ENCODE assay signal across 9 mouse cellular contexts in genomic region chr3:101213212-101213562, GRCm38 (mm10).
DNase-seq lines count a peak whose midpoint lies in the region; ATAC-seq and TF ChIP-seq lines count a peak whose summit lies in the region.
"Had no signal": no experiment of that assay in that cellular context is flagged by ENCODE, and none has a peak within 500 bp of the region (broad histone marks: within the 10 kb centered on the region; RNA-seq: fewer than 3 reads in every experiment).

No protein-coding gene starts in this region.

- H3K27me3 ChIP-seq in forebrain, embryonic 11.5 days (ENCODE audit: control insufficient read depth, insufficient read depth, low read length): no peaks in the 10 kb centered on the region
- H3K27me3 ChIP-seq in forebrain, postnatal 0 days (ENCODE audit: insufficient read depth, low read length): no peaks in the 10 kb centered on the region
- no peaks in the 10 kb centered on the region for H3K27me3 ChIP-seq in hindbrain, embryonic 14.5 days (ENCODE audit: control insufficient read depth, insufficient read depth, low read length)
- H3K27me3 ChIP-seq in kidney, adult 2 months (replicated peaks; ENCODE audit: control insufficient read depth, insufficient read depth, low read length): no peaks in the 10 kb centered on the region

- H3K4me2 ChIP-seq in forebrain, embryonic 11.5 days (ENCODE audit: low read depth, low read length, severe bottlenecking): no peak overlapping the region
- no peak overlapping the region for H3K4me2 ChIP-seq in forebrain, postnatal 0 days (ENCODE audit: low read depth)
- H3K4me2 ChIP-seq in hindbrain, embryonic 14.5 days (replicated peaks): no peak overlapping the region

- 0 out of 2 replicates have a peak overlapping the region, but pooled peaks have one; percentile 13 for H3K9ac ChIP-seq in forebrain, embryonic 11.5 days (ENCODE audit: low read length)
- no peak overlapping the region for H3K9ac ChIP-seq in forebrain, postnatal 0 days
- no peak overlapping the region for H3K9ac ChIP-seq in hindbrain, embryonic 14.5 days

- H3K36me3 ChIP-seq in forebrain, embryonic 11.5 days (ENCODE audit: control insufficient read depth, insufficient read depth, low read length): no peaks in the 10 kb centered on the region
- no peaks in the 10 kb centered on the region for H3K36me3 ChIP-seq in forebrain, postnatal 0 days (ENCODE audit: insufficient read depth)
- no peaks in the 10 kb centered on the region for H3K36me3 ChIP-seq in hindbrain, embryonic 14.5 days (replicated peaks; ENCODE audit: control insufficient read depth, insufficient read depth)
- no peaks in the 10 kb centered on the region for H3K36me3 ChIP-seq in kidney, adult 2 months (ENCODE audit: control insufficient read depth, insufficient read depth, low read length)

- peak overlapping the region; percentile 58; the same call in 1 of the 2 replicates for H3K27ac ChIP-seq in forebrain, embryonic 11.5 days (ENCODE audit: low read depth, low read length)
- H3K27ac ChIP-seq in forebrain, postnatal 0 days (ENCODE audit: low read depth, low read length): no peak overlapping the region
- H3K27ac ChIP-seq in hindbrain, embryonic 14.5 days: peak overlapping the region; percentile 47
- H3K27ac ChIP-seq in kidney, adult 2 months (ENCODE audit: insufficient read depth, low read depth, low read length): no peak overlapping the region

- H3K4me1 ChIP-seq in forebrain, embryonic 11.5 days (replicated peaks; ENCODE audit: control insufficient read depth, insufficient read depth, low read length): peaks cover 10% of the 10 kb centered on the region
- peaks cover 10% of the 10 kb centered on the region for H3K4me1 ChIP-seq in forebrain, postnatal 0 days (ENCODE audit: insufficient read depth)
- peaks cover 18% of the 10 kb centered on the region for H3K4me1 ChIP-seq in hindbrain, embryonic 14.5 days (replicated peaks; ENCODE audit: control insufficient read depth, insufficient read depth, low read length)
- H3K4me1 ChIP-seq in kidney, adult 2 months (ENCODE audit: control insufficient read depth, insufficient read depth, low read length): no peaks in the 10 kb centered on the region

- no peak overlapping the region for H3K4me3 ChIP-seq in forebrain, embryonic 11.5 days (ENCODE audit: low read depth, low read length)
- no peak overlapping the region for H3K4me3 ChIP-seq in forebrain, postnatal 0 days (ENCODE audit: low read depth, low read length)
- no peak overlapping the region for H3K4me3 ChIP-seq in hindbrain, embryonic 14.5 days (replicated peaks; ENCODE audit: low read length)
- no peak overlapping the region for H3K4me3 ChIP-seq in kidney, adult 2 months (ENCODE audit: insufficient read depth, low read depth, low read length)
- H3K4me3 ChIP-seq: erythroblast, embryonic 14.5 days had no signal

- no peaks in the 10 kb centered on the region for H3K9me3 ChIP-seq in forebrain, embryonic 11.5 days (ENCODE audit: control insufficient read depth, low read length)
- H3K9me3 ChIP-seq in forebrain, postnatal 0 days (ENCODE audit: low read length): no peaks in the 10 kb centered on the region
- no peaks in the 10 kb centered on the region for H3K9me3 ChIP-seq in hindbrain, embryonic 14.5 days (ENCODE audit: control insufficient read depth, low read length)

- WGBS in forebrain, embryonic 11.5 days: 75% methylated on average over 4 of the region's 4 CpGs
- WGBS in forebrain, postnatal 0 days: 51% methylated on average over 4 of the region's 4 CpGs
- 56% methylated on average over 4 of the region's 4 CpGs for WGBS in hindbrain, embryonic 14.5 days
- WGBS in kidney, adult 2 months: 75% methylated on average over 4 of the region's 4 CpGs

- TF ChIP-seq POLR2A in kidney, adult 2 months (IDR thresholded peaks at IDR 0.05; ENCODE audit: low read depth, low read length): no peak

- TF ChIP-seq CTCF in forebrain, postnatal 0 days (IDR thresholded peaks at IDR 0.05; ENCODE audit: low read depth): no peak
- TF ChIP-seq CTCF in kidney, adult 2 months (conservative IDR thresholded peaks at IDR 0.05; ENCODE audit: insufficient read depth, insufficient read length, low read depth, low read length): no peak

- no peak for DNase-seq in forebrain, embryonic 11.5 days (ENCODE audit: low spot score)
- DNase-seq in forebrain, postnatal 0 days: no peak
- DNase-seq in R1 (ENCODE audit: low read depth, low spot score): peak; percentile 34
- DNase-seq in hindbrain, embryonic 14.5 days (ENCODE audit: low spot score): no peak
- DNase-seq in ovary, adult 18-20 months (ENCODE audit: low spot score): no peak
- no peak for DNase-seq in adrenal gland, adult 2 months
- DNase-seq in kidney, adult 2 months: no peak

- ATAC-seq in forebrain, embryonic 11.5 days (replicated peaks; ENCODE audit: low FRiP score): no peak
- ATAC-seq in forebrain, postnatal 0 days: no peak
- no peak for ATAC-seq in hindbrain, embryonic 14.5 days (ENCODE audit: low FRiP score)
- peak; percentile 71 for ATAC-seq in megakaryocyte progenitor cell, adult 5-6 weeks (replicated peaks; ENCODE audit: poor library complexity)

Comparison
In these comparisons a context has a peak if more than half of its experiments do, and no peak if none do; other contexts are left out.
1. H3K27ac ChIP-seq: peak in forebrain, embryonic 11.5 days (single experiment) and hindbrain, embryonic 14.5 days (single experiment); none in forebrain, postnatal 0 days (single experiment) and kidney, adult 2 months (single experiment).